Mouse (Mus musculus): ENCODE data around the gene Ccl7. TPM values are rescaled to one million over a fixed set of nuclear protein-coding genes. Genes with fewer than 3 reads are reported as not detected.

Ccl7 gene
- not detected for polyA plus RNA-seq (2017; shearing (Covaris generic))

DNA sequence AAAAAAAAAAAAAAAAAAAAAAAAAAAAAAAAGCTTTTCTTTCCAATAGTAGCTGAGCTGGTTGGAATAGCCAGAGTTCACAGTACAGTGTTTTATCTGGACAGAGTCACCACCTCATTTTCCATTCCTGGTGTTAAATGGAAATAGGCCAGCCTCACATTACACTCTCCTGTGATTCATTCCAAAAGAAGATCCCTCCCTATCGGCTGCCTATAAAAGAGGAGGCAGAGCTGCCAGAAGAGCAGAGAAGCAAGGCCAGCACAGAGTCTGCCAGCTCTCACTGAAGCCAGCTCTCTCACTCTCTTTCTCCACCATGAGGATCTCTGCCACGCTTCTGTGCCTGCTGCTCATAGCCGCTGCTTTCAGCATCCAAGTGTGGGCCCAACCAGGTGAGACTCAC is at the start of gene Ccl7:
Gene Ccl7, plus strand, starts transcription at position 242 of the 400 bp plus-strand sequence.

DNA sequence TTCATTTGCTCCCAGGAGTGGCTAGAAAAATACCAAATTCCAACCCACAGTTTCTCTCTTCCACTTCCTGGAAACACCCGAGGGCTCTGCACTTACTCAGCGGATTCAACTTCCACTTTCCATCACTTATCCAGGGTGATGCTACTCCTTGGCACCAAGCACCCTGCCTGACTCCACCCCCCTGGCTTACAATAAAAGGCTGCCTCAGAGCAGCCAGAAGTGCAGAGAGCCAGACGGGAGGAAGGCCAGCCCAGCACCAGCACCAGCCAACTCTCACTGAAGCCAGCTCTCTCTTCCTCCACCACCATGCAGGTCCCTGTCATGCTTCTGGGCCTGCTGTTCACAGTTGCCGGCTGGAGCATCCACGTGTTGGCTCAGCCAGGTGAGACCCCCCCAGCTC is 10.2 kb upstream of the Ccl7 start, which contains the start of gene Ccl2:
Gene Ccl2, plus strand, starts transcription at position 216 of the 400 bp plus-strand sequence.

DNA sequence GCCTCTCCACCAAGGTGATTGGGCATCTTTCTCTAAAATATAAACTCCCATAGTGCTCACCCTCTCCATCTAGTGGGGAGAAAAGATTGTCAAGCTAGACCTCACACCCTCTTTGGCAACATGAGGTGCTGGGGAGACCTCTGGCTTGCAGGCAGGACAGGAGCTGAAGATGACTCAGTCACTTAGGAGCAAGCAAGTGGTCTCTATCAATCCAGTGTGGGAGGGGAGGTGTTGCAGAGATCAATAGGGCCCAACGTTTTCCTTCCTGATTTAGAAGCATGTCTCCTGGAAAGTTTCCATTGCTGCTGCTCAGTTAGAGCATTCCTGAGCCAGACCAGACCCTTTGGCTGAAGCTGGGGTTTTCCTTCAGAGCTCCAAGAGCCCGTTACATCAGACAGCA is 7.0 kb upstream of the Ccl7 start, which contains the start of gene Gm17268:
Gene Gm17268, minus strand, starts transcription at position 28 of the 400 bp plus-strand sequence.

DNA sequence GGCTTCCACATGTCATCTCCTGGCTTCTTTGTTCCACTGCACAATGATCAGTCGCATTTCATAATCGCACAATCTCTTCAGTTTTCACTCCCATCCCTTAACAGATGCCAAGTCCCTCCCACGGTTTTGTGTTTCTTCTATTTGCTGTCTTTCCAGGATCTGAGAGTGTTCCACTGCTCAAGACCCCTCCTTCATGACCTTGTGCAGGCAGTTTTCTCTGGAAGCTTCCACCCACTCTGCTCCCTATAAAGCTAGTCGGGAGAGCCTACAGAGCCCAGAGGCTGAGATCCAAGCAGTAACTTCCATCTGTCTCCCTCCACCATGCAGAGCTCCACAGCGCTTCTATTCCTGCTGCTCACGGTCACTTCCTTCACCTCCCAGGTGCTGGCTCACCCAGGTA is 12.1 kb downstream of the Ccl7 start, which contains the start of gene Ccl11:
Gene Ccl11, plus strand, starts transcription at position 178 of the 400 bp plus-strand sequence.

Other genes with a start within 250 kb of the Ccl7 start
- gene 5530401A14Rik, start 185.0 kb upstream of the Ccl7 start, polyA plus RNA-seq (2017; shearing (Covaris generic)), result not detected
- not detected for gene Asic2, start 77.3 kb upstream of the Ccl7 start, polyA plus RNA-seq (2017; shearing (Covaris generic))
- not detected for gene Ccl2, start 10.1 kb upstream of the Ccl7 start, polyA plus RNA-seq (2017; shearing (Covaris generic))
- gene Gm17268, start 7.2 kb upstream of the Ccl7 start, polyA plus RNA-seq (2017; shearing (Covaris generic)), result not detected
- not detected for gene Ccl11, start 12.1 kb downstream of the Ccl7 start, polyA plus RNA-seq (2017; shearing (Covaris generic))
- not detected for gene Ccl12, start 56.1 kb downstream of the Ccl7 start, polyA plus RNA-seq (2017; shearing (Covaris generic))
- not detected for gene Ccl8, start 69.5 kb downstream of the Ccl7 start, polyA plus RNA-seq (2017; shearing (Covaris generic))